Mouse (Mus musculus): Measurements from ENCODE around the gene Zmynd11. TPM values are rescaled to one million over a fixed set of nuclear protein-coding genes. Genes with fewer than 3 reads are reported as not detected.

Zmynd11 gene
- polyA plus RNA-seq, 1 experiment from 2014 or later, result 102 TPM

- peak overlapping the region; percentile 68 for H3K4me2 ChIP-seq (ENCODE audit: low read depth, severe bottlenecking)
Measured at GRCm38 (mm10) chr13:9765537-9765851, 364 bp upstream of the Zmynd11 start.

GRCm38 (mm10) chr13:9763828-9764645 lies 1.1 kb downstream of the Zmynd11 start:
- peak overlapping the region; percentile 96 for H3K4me3 ChIP-seq (ENCODE audit: low read depth, low read length)
- H3K36me3 ChIP-seq (ENCODE audit: control insufficient read depth, insufficient read depth, low read length), result no peaks in the 10 kb centered on the region
- H3K9me3 ChIP-seq (ENCODE audit: control insufficient read depth, low read length), result no peaks in the 10 kb centered on the region
- no peaks in the 10 kb centered on the region for H3K27me3 ChIP-seq (ENCODE audit: control insufficient read depth, insufficient read depth, low read length)
- DNase-seq (ENCODE audit: low spot score) (peak; percentile 77), ATAC-seq (ENCODE audit: insufficient number of reproducible peaks, low FRiP score, low TSS enrichment, low read depth) (peak; percentile 73)
- H3K27ac ChIP-seq (replicated peaks; ENCODE audit: low read depth, low read length), result peak overlapping the region; percentile 99
- peaks cover 8% of the 10 kb centered on the region; the same call in 1 of the 2 replicates for H3K4me1 ChIP-seq (ENCODE audit: control insufficient read depth, insufficient read depth, low read length)
- H3K4me2 ChIP-seq (ENCODE audit: low read depth, severe bottlenecking), result peak overlapping the region; percentile 68
- WGBS, result under 1% methylated on average over 50 of the region's 111 CpGs
- peak overlapping the region; percentile 100 for H3K9ac ChIP-seq (ENCODE audit: low read length)

More at GRCm38 (mm10) chr13:9765537-9765851, 364 bp upstream of the Zmynd11 start:
- DNase-seq (ENCODE audit: low spot score) (peak; percentile 29), ATAC-seq (ENCODE audit: insufficient number of reproducible peaks, low FRiP score, low TSS enrichment, low read depth) (no peak)
- Histone ChIP-seq H3K27ac (replicated peaks; ENCODE audit: low read depth, low read length) (no peak overlapping the region), H3K9ac (ENCODE audit: low read length) (peak overlapping the region; percentile 100), H3K4me1 (ENCODE audit: control insufficient read depth, insufficient read depth, low read length) (peaks cover 8% of the 10 kb centered on the region; the same call in 1 of the 2 replicates), H3K4me3 (ENCODE audit: low read depth, low read length) (peak overlapping the region; percentile 96), H3K27me3 (ENCODE audit: control insufficient read depth, insufficient read depth, low read length) (no peaks in the 10 kb centered on the region), H3K36me3 (ENCODE audit: control insufficient read depth, insufficient read depth, low read length) (no peaks in the 10 kb centered on the region), H3K9me3 (ENCODE audit: control insufficient read depth, low read length) (no peaks in the 10 kb centered on the region)
- WGBS, result 3% methylated on average over 4 of the region's 4 CpGs

- no peak for DNase-seq (ENCODE audit: low spot score)
- 5% methylated on average over 21 of the region's 21 CpGs for whole genome bisulfite sequencing
- H3K9ac ChIP-seq (ENCODE audit: low read length), result peak overlapping the region; percentile 100
- H3K27ac ChIP-seq (replicated peaks; ENCODE audit: low read depth, low read length), result peak overlapping the region; percentile 99
- peak; percentile 18; the same call in 1 of the 2 replicates for ATAC-seq (ENCODE audit: insufficient number of reproducible peaks, low FRiP score, low TSS enrichment, low read depth)
- no peaks in the 10 kb centered on the region for H3K9me3 ChIP-seq (ENCODE audit: control insufficient read depth, low read length)
- H3K27me3 ChIP-seq (ENCODE audit: control insufficient read depth, insufficient read depth, low read length), result no peaks in the 10 kb centered on the region
- H3K36me3 ChIP-seq (ENCODE audit: control insufficient read depth, insufficient read depth, low read length), result no peaks in the 10 kb centered on the region
- H3K4me2 ChIP-seq (ENCODE audit: low read depth, severe bottlenecking), result peak overlapping the region; percentile 68
- H3K4me3 ChIP-seq (ENCODE audit: low read depth, low read length), result peak overlapping the region; percentile 96
- H3K4me1 ChIP-seq (ENCODE audit: control insufficient read depth, insufficient read depth, low read length), result peaks cover 8% of the 10 kb centered on the region; the same call in 1 of the 2 replicates
Measured at GRCm38 (mm10) chr13:9763100-9763827, 1.9 kb downstream of the Zmynd11 start.

GRCm38 (mm10) chr13:9760057-9760456 lies 5.1 kb downstream of the Zmynd11 start:
- no peak overlapping the region for H3K4me3 ChIP-seq (ENCODE audit: low read depth, low read length)
- H3K27ac ChIP-seq (replicated peaks; ENCODE audit: low read depth, low read length), result no peak overlapping the region
- H3K4me2 ChIP-seq (ENCODE audit: low read depth, severe bottlenecking), result no peak overlapping the region
- H3K4me1 ChIP-seq (ENCODE audit: control insufficient read depth, insufficient read depth, low read length), result peaks cover 9% of the 10 kb centered on the region; the same call in 1 of the 2 replicates
- H3K9me3 ChIP-seq (ENCODE audit: control insufficient read depth, low read length), result no peaks in the 10 kb centered on the region
- ATAC-seq (ENCODE audit: insufficient number of reproducible peaks, low FRiP score, low TSS enrichment, low read depth), result no peak
- no peak overlapping the region for H3K9ac ChIP-seq (ENCODE audit: low read length)
- WGBS, result 90% methylated on average over 6 of the region's 6 CpGs
- no peak for DNase-seq (ENCODE audit: low spot score)
- no peaks in the 10 kb centered on the region for H3K27me3 ChIP-seq (ENCODE audit: control insufficient read depth, insufficient read depth, low read length)
- no peaks in the 10 kb centered on the region for H3K36me3 ChIP-seq (ENCODE audit: control insufficient read depth, insufficient read depth, low read length)

GRCm38 (mm10) chr13:9757842-9758491 lies 7.2 kb downstream of the Zmynd11 start:
- Histone ChIP-seq H3K9me3 (ENCODE audit: control insufficient read depth, low read length) (no peaks in the 10 kb centered on the region), H3K36me3 (ENCODE audit: control insufficient read depth, insufficient read depth, low read length) (no peaks in the 10 kb centered on the region), H3K27me3 (ENCODE audit: control insufficient read depth, insufficient read depth, low read length) (no peaks in the 10 kb centered on the region), H3K4me1 (ENCODE audit: control insufficient read depth, insufficient read depth, low read length) (peaks cover 6% of the 10 kb centered on the region; the same call in 1 of the 2 replicates), H3K27ac (replicated peaks; ENCODE audit: low read depth, low read length) (no peak overlapping the region), H3K4me2 (ENCODE audit: low read depth, severe bottlenecking) (no peak overlapping the region), H3K4me3 (ENCODE audit: low read depth, low read length) (no peak overlapping the region), H3K9ac (ENCODE audit: low read length) (no peak overlapping the region)
- DNase-seq (ENCODE audit: low spot score), result no peak
- 72% methylated on average over 9 of the region's 9 CpGs for WGBS
- ATAC-seq (ENCODE audit: insufficient number of reproducible peaks, low FRiP score, low TSS enrichment, low read depth), result no peak

GRCm38 (mm10) chr13:9753706-9754105 lies 11.4 kb downstream of the Zmynd11 start:
- no peak for DNase-seq (ENCODE audit: low spot score)
- Histone ChIP-seq H3K4me1 (ENCODE audit: control insufficient read depth, insufficient read depth, low read length) (peaks cover 4% of the 10 kb centered on the region; the same call in 1 of the 2 replicates), H3K9ac (ENCODE audit: low read length) (no peak overlapping the region), H3K4me2 (ENCODE audit: low read depth, severe bottlenecking) (no peak overlapping the region), H3K9me3 (ENCODE audit: control insufficient read depth, low read length) (no peaks in the 10 kb centered on the region), H3K27me3 (ENCODE audit: control insufficient read depth, insufficient read depth, low read length) (no peaks in the 10 kb centered on the region), H3K27ac (replicated peaks; ENCODE audit: low read depth, low read length) (no peak overlapping the region), H3K4me3 (ENCODE audit: low read depth, low read length) (no peak overlapping the region), H3K36me3 (ENCODE audit: control insufficient read depth, insufficient read depth, low read length) (no peaks in the 10 kb centered on the region)
- ATAC-seq (ENCODE audit: insufficient number of reproducible peaks, low FRiP score, low TSS enrichment, low read depth), result no peak
- 87% methylated on average over 3 of the region's 3 CpGs for WGBS

GRCm38 (mm10) chr13:9750320-9750719 lies 14.8 kb downstream of the Zmynd11 start:
- H3K4me1 ChIP-seq (ENCODE audit: control insufficient read depth, insufficient read depth, low read length), result no peaks in the 10 kb centered on the region
- H3K4me2 ChIP-seq (ENCODE audit: low read depth, severe bottlenecking), result no peak overlapping the region
- no peak overlapping the region for H3K4me3 ChIP-seq (ENCODE audit: low read depth, low read length)
- H3K27ac ChIP-seq (replicated peaks; ENCODE audit: low read depth, low read length), result no peak overlapping the region
- DNase-seq (ENCODE audit: low spot score), result no peak
- WGBS, result 88% methylated on average over 1 of the region's 1 CpGs
- H3K9ac ChIP-seq (ENCODE audit: low read length), result no peak overlapping the region
- ATAC-seq (ENCODE audit: insufficient number of reproducible peaks, low FRiP score, low TSS enrichment, low read depth), result no peak
- no peaks in the 10 kb centered on the region for H3K36me3 ChIP-seq (ENCODE audit: control insufficient read depth, insufficient read depth, low read length)
- no peaks in the 10 kb centered on the region for H3K27me3 ChIP-seq (ENCODE audit: control insufficient read depth, insufficient read depth, low read length)
- no peaks in the 10 kb centered on the region for H3K9me3 ChIP-seq (ENCODE audit: control insufficient read depth, low read length)

GRCm38 (mm10) chr13:9749796-9750195 lies 15.3 kb downstream of the Zmynd11 start:
- Histone ChIP-seq H3K9ac (ENCODE audit: low read length) (no peak overlapping the region), H3K4me3 (ENCODE audit: low read depth, low read length) (no peak overlapping the region), H3K4me1 (ENCODE audit: control insufficient read depth, insufficient read depth, low read length) (no peaks in the 10 kb centered on the region), H3K27ac (replicated peaks; ENCODE audit: low read depth, low read length) (no peak overlapping the region), H3K27me3 (ENCODE audit: control insufficient read depth, insufficient read depth, low read length) (no peaks in the 10 kb centered on the region), H3K9me3 (ENCODE audit: control insufficient read depth, low read length) (no peaks in the 10 kb centered on the region), H3K36me3 (ENCODE audit: control insufficient read depth, insufficient read depth, low read length) (no peaks in the 10 kb centered on the region), H3K4me2 (ENCODE audit: low read depth, severe bottlenecking) (no peak overlapping the region)
- ATAC-seq (ENCODE audit: insufficient number of reproducible peaks, low FRiP score, low TSS enrichment, low read depth) (no peak), DNase-seq (ENCODE audit: low spot score) (no peak)
- WGBS, result 87% methylated on average over 4 of the region's 4 CpGs
